8 mouse cellular contexts compared by ENCODE assay signal in genomic region chr12:108333481-108333882, GRCm38 (mm10). TPM values are rescaled to one million over a fixed set of nuclear protein-coding genes. Genes with fewer than 3 reads are reported as not detected.
A peak's percentile ranks its signal among the peaks of the same experiment; 100 is the strongest.
DNase-seq lines count a peak whose midpoint lies in the region; ATAC-seq and TF ChIP-seq lines count a peak whose summit lies in the region.

No protein-coding gene starts in this region.

- H3K27ac ChIP-seq in cerebellum, adult 2 months (ENCODE audit: insufficient read depth, low read length), result no peak overlapping the region
- H3K27ac ChIP-seq in ES-Bruce4 (ENCODE audit: insufficient read depth, low read length), result no peak overlapping the region
- H3K27ac ChIP-seq in heart, embryonic 13.5 days (replicated peaks), result peak overlapping the region; percentile 43; the same call in 1 of the 2 replicates
- H3K27ac ChIP-seq in liver, embryonic 11.5 days (ENCODE audit: low read depth, low read length), result no peak overlapping the region
- no peak overlapping the region for H3K27ac ChIP-seq in neural tube, embryonic 14.5 days (ENCODE audit: low read depth, low read length)

- H3K4me1 ChIP-seq in cerebellum, adult 2 months (ENCODE audit: control insufficient read depth, insufficient read depth, low read length), result no peaks in the 10 kb centered on the region
- H3K4me1 ChIP-seq in ES-Bruce4 (ENCODE audit: control insufficient read depth, insufficient read depth, low read length), result no peaks in the 10 kb centered on the region
- peaks cover 29% of the 10 kb centered on the region for H3K4me1 ChIP-seq in heart, embryonic 13.5 days
- H3K4me1 ChIP-seq in liver, embryonic 11.5 days (replicated peaks; ENCODE audit: control insufficient read depth, insufficient read depth, low read length), result peaks cover 13% of the 10 kb centered on the region
- H3K4me1 ChIP-seq in neural tube, embryonic 14.5 days (ENCODE audit: control insufficient read depth, insufficient read depth, low read length), result peaks cover 9% of the 10 kb centered on the region; the same call in 1 of the 2 replicates

- no peak for TF ChIP-seq EP300 in ES-Bruce4 (IDR thresholded peaks at IDR 0.05; ENCODE audit: insufficient read depth, low read depth, low read length)

- peak overlapping the region; percentile 9; the same call in 1 of the 2 replicates for H3K9ac ChIP-seq in ES-Bruce4 (ENCODE audit: low read depth, poor library complexity, severe bottlenecking)
- peak overlapping the region; percentile 72 for H3K9ac ChIP-seq in heart, embryonic 13.5 days
- peak overlapping the region; percentile 34; the same call in 1 of the 2 replicates for H3K9ac ChIP-seq in liver, embryonic 11.5 days (ENCODE audit: low read depth, low read length)
- H3K9ac ChIP-seq in neural tube, embryonic 14.5 days (replicated peaks; ENCODE audit: low read depth, low read length), result peak overlapping the region; percentile 29; the same call in 1 of the 2 replicates

- ATAC-seq in heart, embryonic 13.5 days (ENCODE audit: extremely low read depth, insufficient number of reproducible peaks, low FRiP score, low TSS enrichment), result no peak
- peak; percentile 25 for ATAC-seq in liver, embryonic 11.5 days (replicated peaks; ENCODE audit: low FRiP score)
- peak; percentile 35 for ATAC-seq in neural tube, embryonic 14.5 days (ENCODE audit: low read depth)

- DNase-seq in cerebellum, adult 2 months, result no peak
- DNase-seq in cerebellum, adult 9-10 months, result no peak
- no peak for DNase-seq in liver, embryonic 11.5 days (ENCODE audit: low spot score)
- no peak for DNase-seq in urinary bladder, adult 2 months (ENCODE audit: low spot score)
- no peak for DNase-seq in embryo, embryonic 10.5 days (ENCODE audit: low spot score)

- no peaks in the 10 kb centered on the region for H3K9me3 ChIP-seq in ES-Bruce4 (replicated peaks; ENCODE audit: control insufficient read depth, insufficient read depth, low read length, poor library complexity, severe bottlenecking)
- H3K9me3 ChIP-seq in heart, embryonic 13.5 days, result no peaks in the 10 kb centered on the region
- no peaks in the 10 kb centered on the region for H3K9me3 ChIP-seq in liver, embryonic 11.5 days (ENCODE audit: control insufficient read depth, low read length)
- no peaks in the 10 kb centered on the region for H3K9me3 ChIP-seq in neural tube, embryonic 14.5 days (ENCODE audit: control insufficient read depth, low read length)

- no peaks in the 10 kb centered on the region for H3K27me3 ChIP-seq in cerebellum, adult 2 months (ENCODE audit: control insufficient read depth, insufficient read depth, low read length)
- no peaks in the 10 kb centered on the region for H3K27me3 ChIP-seq in ES-Bruce4 (ENCODE audit: control insufficient read depth, insufficient read depth, low read length, poor library complexity, severe bottlenecking)
- H3K27me3 ChIP-seq in heart, embryonic 13.5 days (replicated peaks), result peaks cover 72% of the 10 kb centered on the region
- H3K27me3 ChIP-seq in liver, embryonic 11.5 days (replicated peaks; ENCODE audit: control insufficient read depth, insufficient read depth, low read length), result peaks cover 56% of the 10 kb centered on the region
- H3K27me3 ChIP-seq in neural tube, embryonic 14.5 days (ENCODE audit: control insufficient read depth, insufficient read depth, low read length), result no peaks in the 10 kb centered on the region

- TF ChIP-seq CTCF in cerebellum, adult 2 months (IDR thresholded peaks at IDR 0.05; ENCODE audit: borderline replicate concordance, insufficient read depth, low read depth, low read length), result no peak
- no peak for TF ChIP-seq CTCF in ES-Bruce4 (IDR thresholded peaks at IDR 0.05; ENCODE audit: low read depth, low read length)

- WGBS in cerebellum, adult 2 months, result 1% methylated on average over 22 of the region's 22 CpGs
- under 1% methylated on average over 22 of the region's 22 CpGs for WGBS in heart, embryonic 13.5 days
- 2% methylated on average over 22 of the region's 22 CpGs for WGBS in liver, embryonic 11.5 days
- WGBS in neural tube, embryonic 14.5 days, result 2% methylated on average over 22 of the region's 22 CpGs

- H3K4me2 ChIP-seq in heart, embryonic 13.5 days, result peak overlapping the region; percentile 98
- H3K4me2 ChIP-seq in liver, embryonic 11.5 days, result peak overlapping the region; percentile 96
- peak overlapping the region; percentile 89 for H3K4me2 ChIP-seq in neural tube, embryonic 14.5 days (ENCODE audit: low read depth, low read length)

- H3K4me3 ChIP-seq in cerebellum, adult 2 months (replicated peaks; ENCODE audit: insufficient read depth, low read depth, low read length), result peak overlapping the region; percentile 45
- H3K4me3 ChIP-seq in ES-Bruce4 (ENCODE audit: low read depth, low read length), result peak overlapping the region; percentile 43
- H3K4me3 ChIP-seq in heart, embryonic 13.5 days, result peak overlapping the region; percentile 69
- peak overlapping the region; percentile 52 for H3K4me3 ChIP-seq in liver, embryonic 11.5 days (ENCODE audit: low read depth, low read length)
- H3K4me3 ChIP-seq in neural tube, embryonic 14.5 days (ENCODE audit: low read depth, low read length), result peak overlapping the region; percentile 55

- no peaks in the 10 kb centered on the region for H3K36me3 ChIP-seq in ES-Bruce4 (ENCODE audit: control insufficient read depth, insufficient read depth, low read length, poor library complexity, severe bottlenecking)
- no peaks in the 10 kb centered on the region for H3K36me3 ChIP-seq in heart, embryonic 13.5 days
- no peaks in the 10 kb centered on the region for H3K36me3 ChIP-seq in liver, embryonic 11.5 days (ENCODE audit: control insufficient read depth, insufficient read depth, low read length)
- no peaks in the 10 kb centered on the region for H3K36me3 ChIP-seq in neural tube, embryonic 14.5 days (ENCODE audit: control insufficient read depth, insufficient read depth, low read length)

- TF ChIP-seq POLR2A in cerebellum, adult 2 months (IDR thresholded peaks at IDR 0.05; ENCODE audit: borderline replicate concordance, insufficient read depth, low read length), result no peak
- no peak for TF ChIP-seq POLR2A in ES-Bruce4 (IDR thresholded peaks at IDR 0.05; ENCODE audit: insufficient read depth, low read length)

RNA-seq across cellular contexts. Expression of gene Cyp46a1, which starts 0.7 kb away (rescaled TPM):
- polyA plus RNA-seq in cerebellum, adult 2 months (2012; rRNA removed), result 88.8 and 93.7 TPM in 2 replicates
- 1.0 and 1.6 TPM in 2 replicates for polyA plus RNA-seq in ES-Bruce4 (2011; ENCODE audit: insufficient read depth, insufficient read length, low read depth, missing spikeins)
- polyA plus RNA-seq in heart, embryonic 13.5 days (2015; fragmentation: Nextera tagmentation; extraction: Ambion mirVana), result 6.4 and 6.5 TPM in 2 replicates
- 1.0 and 2.2 TPM in 2 replicates for polyA plus RNA-seq in liver, embryonic 11.5 days (2014; fragmentation: Nextera tagmentation; extraction: Ambion mirVana)
- polyA plus RNA-seq in neural tube, embryonic 14.5 days (2014; fragmentation: Nextera tagmentation; extraction: Ambion mirVana), result 19.6 and 25.4 TPM in 2 replicates
- polyA plus RNA-seq in urinary bladder, adult 2 months (2012; rRNA removed), result 7.4 and 8.3 TPM in 2 replicates

RNA-seq across cellular contexts. Expression of gene Hhipl1, which starts 27.4 kb away (rescaled TPM):
- 4.4 and 4.8 TPM in 2 replicates for polyA plus RNA-seq in cerebellum, adult 2 months (2012; rRNA removed)
- polyA plus RNA-seq in ES-Bruce4 (2011; ENCODE audit: insufficient read depth, insufficient read length, low read depth, missing spikeins), result 0.82 and 1.1 TPM in 2 replicates
- polyA plus RNA-seq in heart, embryonic 13.5 days (2015; fragmentation: Nextera tagmentation; extraction: Ambion mirVana), result 0.71 and 1.1 TPM in 2 replicates
- polyA plus RNA-seq in liver, embryonic 11.5 days (2014; fragmentation: Nextera tagmentation; extraction: Ambion mirVana), result 0.14 TPM in 1 of 2 replicates, not detected in the other
- 2.0 and 2.3 TPM in 2 replicates for polyA plus RNA-seq in neural tube, embryonic 14.5 days (2014; fragmentation: Nextera tagmentation; extraction: Ambion mirVana)
- 2.9 and 3.2 TPM in 2 replicates for polyA plus RNA-seq in urinary bladder, adult 2 months (2012; rRNA removed)

RNA-seq across cellular contexts. Expression of gene Eml1, which starts 37.3 kb away (rescaled TPM):
- polyA plus RNA-seq in cerebellum, adult 2 months (2012; rRNA removed), result 89.7 and 93.9 TPM in 2 replicates
- polyA plus RNA-seq in ES-Bruce4 (2011; ENCODE audit: insufficient read depth, insufficient read length, low read depth, missing spikeins), result 9.4 and 9.5 TPM in 2 replicates
- 49.9 and 52.8 TPM in 2 replicates for polyA plus RNA-seq in heart, embryonic 13.5 days (2015; fragmentation: Nextera tagmentation; extraction: Ambion mirVana)
- polyA plus RNA-seq in liver, embryonic 11.5 days (2014; fragmentation: Nextera tagmentation; extraction: Ambion mirVana), result 14.8 and 18.3 TPM in 2 replicates
- polyA plus RNA-seq in neural tube, embryonic 14.5 days (2014; fragmentation: Nextera tagmentation; extraction: Ambion mirVana), result 48.9 and 82.8 TPM in 2 replicates
- polyA plus RNA-seq in urinary bladder, adult 2 months (2012; rRNA removed), result 182 and 223 TPM in 2 replicates

RNA-seq across cellular contexts. Expression of gene Ccdc85c, which starts 58.3 kb away (rescaled TPM):
- 75.0 and 78.6 TPM in 2 replicates for polyA plus RNA-seq in cerebellum, adult 2 months (2012; rRNA removed)
- 21.0 and 22.0 TPM in 2 replicates for polyA plus RNA-seq in ES-Bruce4 (2011; ENCODE audit: insufficient read depth, insufficient read length, low read depth, missing spikeins)
- 4.9 and 5.8 TPM in 2 replicates for polyA plus RNA-seq in heart, embryonic 13.5 days (2015; fragmentation: Nextera tagmentation; extraction: Ambion mirVana)
- polyA plus RNA-seq in liver, embryonic 11.5 days (2014; fragmentation: Nextera tagmentation; extraction: Ambion mirVana), result 5.9 and 7.4 TPM in 2 replicates
- polyA plus RNA-seq in neural tube, embryonic 14.5 days (2014; fragmentation: Nextera tagmentation; extraction: Ambion mirVana), result 15.3 and 17.3 TPM in 2 replicates
- 14.6 and 23.1 TPM in 2 replicates for polyA plus RNA-seq in urinary bladder, adult 2 months (2012; rRNA removed)

Comparison
In these comparisons a context has a peak if more than half of its experiments do, and no peak if none do; other contexts are left out.
1. H3K9ac ChIP-seq: peak in every context shown above with its lines; median percentile 72 in heart, embryonic 13.5 days; 34 in liver, embryonic 11.5 days; 29 in neural tube, embryonic 14.5 days; 9 in ES-Bruce4.